Mouse (Mus musculus): ENCODE measurements at regions not wholly inside any gene's neighbourhood (a gene's known extent, or its start where the extent isn't known, plus 50 kb on each side); places are given as distances from the start of the nearest gene placed in this dataset.

DNA sequence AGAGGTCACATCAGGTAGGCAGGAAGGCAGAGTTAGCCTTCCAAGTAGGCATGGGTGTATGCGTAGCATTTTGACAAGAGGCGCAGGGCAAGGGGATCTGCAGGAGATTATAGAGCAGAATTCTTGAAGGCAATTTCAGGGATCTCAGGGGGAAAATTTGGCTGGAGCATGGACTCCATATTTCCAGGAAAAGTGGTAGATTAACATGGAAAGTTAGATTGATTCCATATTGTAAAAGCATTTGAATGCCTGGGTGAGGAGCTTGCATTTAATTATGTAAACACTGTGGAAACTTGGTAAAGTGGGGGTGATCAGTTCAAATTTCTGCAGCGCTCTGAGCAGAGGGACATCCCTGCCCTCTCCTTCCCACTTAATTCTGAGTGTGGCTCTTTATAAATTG lies 146.7 kb downstream of the Pax3 start:
- no peak for DNase-seq (ENCODE audit: low read depth)

DNA sequence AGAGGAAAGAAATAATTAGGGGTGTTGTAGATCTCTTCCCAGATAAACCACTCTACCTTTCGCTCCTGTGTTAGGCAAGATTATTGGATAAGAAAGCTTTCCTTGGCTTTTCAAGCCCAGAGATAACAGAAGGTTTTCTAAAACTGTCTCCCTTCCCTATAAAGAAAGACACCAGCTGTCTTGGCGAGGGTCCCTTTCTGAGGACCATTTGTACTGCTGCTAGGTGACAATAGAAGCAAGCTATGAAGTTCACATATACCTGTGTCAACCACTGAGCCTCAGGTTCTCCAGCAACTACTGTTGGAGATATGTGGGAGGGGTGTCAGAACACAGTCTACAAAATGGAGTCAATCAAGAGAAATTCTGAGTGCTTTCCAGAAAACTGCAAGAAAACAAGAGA lies 164.6 kb downstream of the Pax3 start:
- DNase-seq (ENCODE audit: low read depth) = no peak

DNA sequence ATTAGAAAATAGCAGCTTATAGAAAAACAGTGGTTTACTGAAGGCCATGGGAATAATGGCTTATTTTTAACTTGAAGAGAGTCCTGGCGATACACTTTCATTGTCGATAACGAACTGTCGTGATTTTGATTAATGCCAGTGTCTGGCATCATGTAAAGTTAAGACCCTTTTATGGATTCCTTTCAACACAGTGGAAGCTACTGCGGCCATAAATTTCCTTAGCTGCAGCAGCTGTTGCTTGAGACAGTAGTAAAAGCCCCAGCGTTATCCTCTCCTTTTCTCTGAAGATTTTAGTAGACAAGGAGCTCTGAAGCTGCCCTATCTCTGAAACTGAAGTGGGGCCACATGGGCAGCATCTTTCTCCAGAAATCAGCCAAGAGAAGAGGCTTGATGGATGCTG lies 175.2 kb downstream of the Pax3 start:
- DNase-seq (ENCODE audit: low read depth) = no peak

DNA sequence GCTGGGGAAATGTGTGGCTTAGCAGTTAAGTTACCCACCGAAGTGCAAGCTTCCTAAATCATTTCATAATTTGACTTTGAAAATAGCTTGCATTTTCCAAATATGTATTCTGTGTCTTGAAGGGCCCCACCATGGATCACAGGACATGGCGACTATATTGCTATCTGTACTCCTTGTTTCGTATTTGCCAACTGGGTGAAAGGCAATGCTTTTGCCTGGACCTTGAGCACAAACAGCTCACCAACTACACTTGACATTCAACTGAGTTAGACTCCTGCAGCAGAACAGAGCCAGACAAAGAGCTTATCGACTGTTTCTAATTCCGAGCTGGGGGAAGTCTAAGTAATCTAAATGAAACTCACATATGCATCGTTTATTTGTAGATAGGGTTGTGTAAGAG lies 175.9 kb downstream of the Pax3 start:
- DNase-seq (ENCODE audit: low read depth) = no peak

DNA sequence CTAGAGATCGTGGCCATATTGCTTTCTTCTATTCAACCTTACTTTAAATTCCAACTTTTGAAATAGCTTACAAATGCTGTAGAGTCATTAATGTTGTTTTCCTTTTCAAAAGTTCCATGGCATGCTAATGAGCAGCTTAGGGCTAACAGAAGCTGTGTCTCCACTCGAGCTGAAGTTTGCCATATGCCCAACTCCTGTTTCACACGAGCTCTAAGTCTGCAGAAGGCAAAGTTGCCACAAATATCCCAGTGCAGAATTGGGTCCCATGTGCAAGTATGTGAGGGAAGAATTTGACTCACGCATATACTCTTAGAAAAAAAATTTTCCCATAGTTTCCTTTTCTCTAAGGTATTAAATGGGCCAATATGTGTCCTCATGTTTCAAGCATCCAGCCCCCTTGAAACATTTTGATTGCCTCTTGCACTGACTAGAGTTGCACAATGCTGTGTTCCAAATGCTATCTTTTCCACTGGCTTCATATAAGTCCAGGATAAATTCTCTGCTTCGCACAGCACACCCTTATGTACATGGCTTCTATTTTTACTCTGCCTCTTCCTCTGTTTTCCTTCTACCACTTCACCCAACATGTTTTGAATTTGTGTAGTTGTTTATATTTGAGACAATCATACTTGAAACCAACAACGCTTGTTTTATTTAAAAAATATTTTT lies 178.9 kb downstream of the Pax3 start:
- no peak for DNase-seq (ENCODE audit: low read depth)

DNA sequence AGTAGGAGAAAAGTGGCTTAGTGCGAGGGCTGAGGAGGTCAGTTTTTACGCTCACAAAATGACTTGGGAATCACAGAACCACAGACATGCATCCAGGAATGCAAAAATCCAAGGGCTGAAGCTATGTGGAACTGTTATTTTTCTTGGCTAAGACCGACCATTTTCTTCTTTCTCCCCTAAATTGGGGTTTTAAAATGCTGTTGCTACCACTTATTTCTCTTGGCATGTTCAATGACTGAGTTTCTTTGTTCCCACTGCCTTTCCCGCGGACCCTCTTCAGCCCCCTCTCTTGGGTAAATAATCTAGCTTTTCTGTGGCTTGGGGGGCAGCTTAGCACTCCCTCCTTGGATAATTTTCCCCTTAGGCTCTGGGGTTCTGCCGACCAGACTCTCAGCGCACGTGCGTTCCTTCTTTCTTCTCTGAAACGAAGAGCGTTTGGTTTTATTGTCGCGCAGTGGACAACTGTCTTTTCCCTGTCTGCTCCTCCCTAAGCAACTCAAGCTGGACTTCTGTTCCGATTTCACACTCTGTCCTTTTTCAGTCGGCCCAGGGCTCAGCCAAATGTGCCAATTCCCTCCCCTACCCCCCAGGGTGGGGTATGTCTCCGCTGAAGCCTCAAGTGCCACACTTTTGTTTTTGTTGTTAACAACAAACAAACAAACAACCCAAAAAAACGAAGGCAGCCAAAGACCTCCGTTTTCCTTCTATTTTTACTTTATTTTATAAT lies 180.2 kb downstream of the Pax3 start:
- no peak for DNase-seq (ENCODE audit: low read depth)

DNA sequence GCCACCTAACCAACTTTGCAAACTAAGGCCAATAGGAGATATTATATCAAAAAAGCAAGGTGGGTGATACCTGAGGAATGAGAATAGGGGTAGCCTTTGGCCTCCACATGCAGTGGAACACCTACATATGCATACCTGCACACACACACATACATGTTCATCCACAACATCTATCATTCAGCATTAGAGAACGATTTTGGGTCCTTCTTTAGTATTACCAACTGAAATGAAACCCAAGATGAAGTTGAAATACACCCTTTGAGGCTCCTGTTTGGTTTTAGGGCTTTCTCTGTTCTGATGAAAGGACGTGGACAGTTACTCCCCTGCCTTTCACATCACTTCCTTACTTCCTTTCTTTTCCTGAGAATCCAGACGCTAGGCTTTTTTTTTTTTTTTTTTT lies 180.9 kb downstream of the Pax3 start:
- DNase-seq (ENCODE audit: low read depth) = no peak

DNA sequence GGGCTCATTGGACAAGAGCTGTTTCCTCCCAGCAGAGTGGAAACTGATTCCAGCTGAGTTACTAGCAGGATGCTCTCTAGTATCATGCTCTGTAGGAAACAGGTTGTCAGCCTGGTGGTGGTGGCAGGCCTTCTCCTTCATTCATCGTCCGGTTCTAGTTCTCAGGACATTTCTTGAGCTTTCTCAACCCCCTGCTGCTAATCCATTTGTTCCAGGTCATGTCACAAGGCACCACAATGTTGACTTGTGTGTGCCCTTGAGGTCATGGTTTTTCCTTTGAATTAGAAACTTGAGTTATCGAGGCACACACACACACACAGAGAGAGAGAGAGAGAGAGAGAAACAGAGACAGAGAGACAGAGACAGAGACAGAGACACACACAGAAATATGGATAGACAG lies 183.5 kb downstream of the Pax3 start:
- no peak for DNase-seq (ENCODE audit: low read depth)

DNA sequence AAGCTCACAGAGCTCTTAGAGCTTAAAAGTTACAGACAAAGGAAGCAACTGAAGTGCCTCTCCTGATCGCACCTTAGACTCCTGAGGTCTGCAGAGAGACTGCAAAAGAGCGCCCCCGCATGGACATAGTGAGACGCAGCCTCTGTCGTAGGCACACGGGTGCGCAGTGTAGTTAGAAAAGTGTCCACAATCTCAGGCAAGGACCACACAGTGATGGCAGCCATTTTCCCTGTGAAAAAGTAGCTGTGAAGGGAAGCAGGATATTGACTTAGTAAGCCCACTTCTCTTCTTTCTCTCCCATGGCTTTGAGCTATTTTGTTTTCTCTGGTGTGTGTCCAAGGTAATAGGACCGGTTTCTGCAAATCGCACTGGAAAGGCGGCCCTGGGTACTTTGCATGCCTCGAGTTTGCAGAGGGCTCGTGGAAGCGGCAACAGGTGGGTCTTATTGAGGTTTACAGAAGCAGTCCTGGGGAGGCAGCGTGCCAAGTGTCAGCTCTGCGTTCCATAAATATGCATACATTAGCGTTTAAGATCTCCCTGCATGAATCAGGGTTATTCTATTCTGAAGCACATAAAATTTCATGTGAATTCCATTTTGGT lies 188.0 kb downstream of the Pax3 start:
- no peak for DNase-seq (ENCODE audit: low read depth)

DNA sequence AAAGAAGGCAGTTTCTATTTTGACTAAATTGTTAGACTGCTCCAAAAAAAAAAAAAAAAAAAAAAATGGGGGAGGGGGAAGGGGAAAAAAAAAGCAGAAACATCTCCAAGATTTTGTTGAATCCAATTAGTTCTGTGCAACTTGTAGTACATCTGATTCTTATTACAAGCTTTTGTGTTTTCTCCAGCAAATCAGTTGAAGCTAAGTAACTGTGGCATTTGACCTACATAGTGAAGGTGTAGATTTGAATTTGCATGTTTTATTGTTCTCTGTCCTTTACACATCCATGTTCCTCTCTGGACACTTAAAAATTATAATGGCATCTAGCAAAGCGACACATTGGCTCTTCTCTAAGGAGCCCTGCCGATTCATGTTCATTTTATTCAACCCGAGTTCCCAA lies 192.6 kb downstream of the Pax3 start:
- no peak for DNase-seq (ENCODE audit: low read depth)

DNA sequence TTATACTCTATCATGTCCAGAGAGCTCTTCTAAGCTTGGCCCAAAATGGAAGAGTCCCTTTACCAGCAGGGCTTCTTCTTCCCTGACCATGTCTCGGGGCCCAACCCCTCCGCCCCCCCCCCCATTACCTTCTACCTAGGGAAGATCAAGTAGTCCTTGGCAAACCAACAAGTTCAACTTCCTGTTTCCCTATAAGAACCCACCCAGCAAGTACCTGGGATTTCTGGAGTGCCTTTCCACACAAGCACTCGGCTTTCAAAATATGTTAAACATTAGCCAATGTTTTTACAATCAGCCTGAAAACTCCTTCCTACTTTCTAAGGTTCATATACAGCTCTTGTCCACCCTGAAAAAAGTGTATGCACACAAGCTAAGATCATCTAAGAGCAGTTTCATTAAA lies 198.2 kb downstream of the Pax3 start:
- no peak for DNase-seq (ENCODE audit: low read depth)

DNA sequence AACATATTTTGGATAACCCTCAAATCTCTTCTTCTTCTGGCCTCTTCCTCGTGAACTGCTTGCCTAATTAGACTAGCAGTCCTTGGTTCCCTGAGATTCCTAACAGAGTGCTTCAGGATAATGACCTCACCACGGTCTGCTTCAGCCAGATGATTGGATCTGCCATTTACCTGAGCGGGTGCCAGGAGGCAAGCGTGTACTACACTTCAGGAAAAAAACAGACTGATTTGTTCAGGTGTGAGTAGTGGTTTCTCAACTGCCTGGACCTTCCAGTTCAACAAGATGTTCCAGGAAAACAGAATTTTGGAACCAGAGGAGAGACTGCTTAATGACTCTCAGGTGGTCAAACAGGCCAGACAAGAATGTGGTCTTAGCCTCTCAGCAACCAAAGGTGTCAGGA lies 215.4 kb downstream of the Pax3 start:
- DNase-seq (ENCODE audit: low read depth) = no peak

DNA sequence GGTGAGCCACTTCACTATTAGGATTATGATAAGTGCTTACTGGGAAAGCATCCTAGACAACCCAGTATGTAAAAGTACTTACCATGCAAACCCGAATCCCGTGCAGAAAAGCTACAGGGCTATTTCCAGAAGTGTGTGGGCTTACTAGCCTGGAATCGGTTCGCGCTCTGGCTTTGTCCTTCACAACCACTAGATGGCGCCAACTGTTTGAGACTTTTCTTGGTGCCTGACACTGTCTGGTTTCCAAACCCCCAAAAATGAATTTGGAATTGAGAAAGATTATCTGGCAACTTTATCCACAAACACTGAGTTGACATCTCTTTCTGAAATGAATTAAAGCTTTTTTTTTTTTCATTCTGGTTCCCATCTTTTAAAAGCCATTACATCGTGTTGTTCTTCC lies 218.2 kb downstream of the Pax3 start:
- peak; percentile 13 for DNase-seq (ENCODE audit: low read depth)

DNA sequence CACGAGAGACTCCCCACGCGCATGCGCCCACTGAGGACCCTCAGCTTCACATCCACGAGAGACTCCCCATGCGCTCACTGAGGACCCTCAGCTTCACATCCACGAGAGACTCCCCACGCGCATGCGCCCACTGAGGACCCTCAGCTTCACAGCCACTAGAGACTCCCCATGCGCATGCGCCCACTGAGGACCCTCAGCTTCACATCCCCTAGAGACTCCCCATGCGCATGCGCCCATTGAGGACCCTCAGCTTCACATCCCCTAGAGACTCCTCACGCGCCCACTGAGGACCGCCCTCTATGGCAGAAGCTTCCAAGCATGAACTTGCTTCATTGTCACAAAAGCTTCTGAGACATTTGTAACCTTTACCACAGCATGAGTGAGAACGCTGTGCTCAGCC lies 221.0 kb downstream of the Pax3 start:
- no peak for DNase-seq (ENCODE audit: low read depth)

DNA sequence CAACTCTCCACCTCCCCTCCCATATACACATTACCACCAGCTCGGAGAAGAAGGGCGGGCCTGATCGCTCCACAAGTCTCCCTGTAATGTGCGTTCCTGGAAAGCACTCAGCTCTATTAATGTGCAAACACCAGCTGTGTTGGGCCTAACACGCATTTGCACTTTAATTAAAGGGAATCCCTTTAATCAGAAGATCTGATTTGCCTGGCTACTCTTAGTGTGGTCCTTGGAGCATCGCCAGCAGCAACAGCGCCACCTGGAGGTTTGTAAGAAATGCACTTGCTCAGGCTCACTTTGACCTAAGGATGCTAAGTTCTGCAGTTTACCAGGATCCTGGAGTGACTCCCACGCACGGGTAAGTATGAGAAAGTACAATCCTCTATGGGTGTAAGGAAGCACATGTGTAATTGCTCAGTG lies 224.6 kb downstream of the Pax3 start:
- peak; percentile 11 for DNase-seq (ENCODE audit: low read depth)

DNA sequence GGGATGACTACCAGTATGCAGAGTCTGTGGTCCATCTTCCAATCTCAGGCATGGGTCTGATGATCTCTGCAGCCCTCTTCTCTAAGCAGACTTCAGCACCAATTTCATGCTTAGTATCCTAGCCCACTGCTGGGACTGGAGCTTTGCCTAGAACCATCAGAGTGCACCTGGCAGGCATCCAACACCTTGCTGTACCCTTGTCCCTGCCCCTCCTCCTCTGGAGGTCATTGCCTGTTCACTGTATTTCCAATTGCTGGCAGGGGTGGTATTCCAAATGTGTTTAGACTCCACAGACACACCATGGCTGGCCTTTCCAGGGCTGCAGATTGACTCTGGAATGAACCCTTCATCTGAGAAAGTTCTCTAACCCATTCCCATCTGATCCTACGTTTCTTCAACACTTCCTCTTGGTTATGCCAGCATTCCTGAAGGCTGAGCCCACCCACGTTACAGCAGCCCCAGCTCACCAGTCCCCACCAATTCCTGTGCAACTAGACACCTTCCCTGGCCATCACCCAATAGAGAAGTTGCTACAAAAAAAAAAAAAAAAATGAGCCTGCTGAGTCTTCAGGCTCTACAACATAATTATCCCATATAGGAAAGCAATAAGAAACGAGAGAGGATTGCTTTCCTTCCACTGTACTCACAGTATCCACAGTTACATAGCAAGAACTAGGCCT lies 232.1 kb downstream of the Pax3 start:
- DNase-seq (ENCODE audit: low read depth) = no peak

DNA sequence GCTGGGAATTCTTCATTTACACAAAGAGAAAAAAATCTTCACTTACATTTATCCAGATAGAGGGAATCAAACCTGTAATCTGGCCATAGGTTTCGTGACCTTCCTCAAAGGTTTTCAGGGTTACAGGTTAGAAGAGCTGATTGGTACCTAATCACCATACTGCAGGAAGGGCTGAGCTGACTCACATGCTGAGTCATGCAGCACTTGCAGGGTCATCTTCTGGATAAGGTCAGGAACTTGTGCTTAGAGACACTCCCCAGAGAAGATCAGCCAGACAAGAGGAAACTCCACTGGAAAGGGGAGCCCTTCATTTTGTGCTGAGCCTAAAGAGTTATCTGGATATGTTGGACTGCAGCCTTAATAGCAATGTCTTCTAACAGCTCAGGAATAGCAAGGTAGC lies 237.6 kb downstream of the Pax3 start:
- no peak for DNase-seq (ENCODE audit: low read depth)

DNA sequence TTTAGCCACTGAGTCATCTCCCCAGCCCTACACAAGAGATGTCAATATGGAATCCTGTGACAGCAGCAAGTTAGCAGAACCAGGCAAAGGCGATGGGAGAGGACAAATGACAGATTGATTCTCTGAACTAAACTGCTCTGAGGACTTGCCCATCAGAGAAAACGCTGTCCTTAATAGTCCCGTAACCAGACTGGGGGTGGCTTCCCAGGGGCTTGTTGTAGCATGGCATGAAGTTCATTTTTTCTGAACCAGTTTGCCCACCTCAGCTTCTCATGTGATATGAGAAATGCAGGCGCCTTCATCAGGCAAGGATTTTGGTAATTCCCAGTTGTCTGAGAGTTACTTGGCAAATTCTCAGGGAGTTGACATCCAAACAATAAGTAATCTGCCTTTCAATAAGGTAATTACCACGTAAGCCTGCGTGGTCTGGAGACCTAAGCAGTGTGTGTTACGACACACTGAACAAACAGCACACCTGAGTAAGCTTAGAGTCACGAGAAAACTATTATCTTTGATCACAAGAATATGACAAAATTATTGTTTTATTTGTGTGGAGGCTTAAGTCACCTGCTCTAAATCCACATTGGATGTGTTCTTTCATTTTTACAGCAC lies 239.7 kb downstream of the Pax3 start:
- DNase-seq (ENCODE audit: low read depth) = no peak

DNA sequence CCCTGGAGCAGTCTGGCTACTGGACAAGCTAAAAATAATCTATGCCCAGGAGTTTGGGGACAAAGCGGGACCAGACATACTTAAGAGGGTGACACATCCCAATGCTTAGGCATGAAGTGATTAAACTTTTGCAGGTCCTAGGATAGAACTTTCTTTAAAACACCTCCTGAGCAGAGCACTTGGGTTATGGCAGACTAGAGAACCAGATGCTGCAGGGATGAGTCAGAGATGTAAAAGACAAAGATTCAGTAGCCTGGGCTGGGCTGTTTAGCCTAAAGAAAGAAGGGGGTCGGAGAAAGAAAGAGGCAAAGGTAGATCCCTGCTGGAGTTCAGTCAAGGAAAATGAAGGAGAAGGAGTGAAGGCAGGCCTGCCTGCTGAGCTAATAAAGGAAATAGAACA lies 249.0 kb downstream of the Pax3 start:
- no peak for DNase-seq (ENCODE audit: low read depth)

DNA sequence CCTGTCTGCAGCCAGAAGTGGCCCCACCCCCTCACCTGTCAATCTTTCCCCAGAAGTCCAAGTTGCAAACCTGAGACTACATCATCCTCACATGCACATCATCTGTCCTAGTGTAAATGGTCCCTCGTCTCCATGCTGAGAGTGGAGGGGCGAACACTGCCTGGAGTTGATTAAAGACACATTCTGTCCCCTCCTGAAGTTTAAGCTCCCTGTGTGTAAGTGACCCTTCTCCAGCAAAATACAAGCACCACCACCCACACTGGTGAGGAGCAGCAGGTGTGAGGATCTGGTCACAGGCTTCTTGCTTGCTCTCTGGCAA lies 252.6 kb downstream of the Pax3 start:
- DNase-seq (ENCODE audit: low read depth) = no peak

DNA sequence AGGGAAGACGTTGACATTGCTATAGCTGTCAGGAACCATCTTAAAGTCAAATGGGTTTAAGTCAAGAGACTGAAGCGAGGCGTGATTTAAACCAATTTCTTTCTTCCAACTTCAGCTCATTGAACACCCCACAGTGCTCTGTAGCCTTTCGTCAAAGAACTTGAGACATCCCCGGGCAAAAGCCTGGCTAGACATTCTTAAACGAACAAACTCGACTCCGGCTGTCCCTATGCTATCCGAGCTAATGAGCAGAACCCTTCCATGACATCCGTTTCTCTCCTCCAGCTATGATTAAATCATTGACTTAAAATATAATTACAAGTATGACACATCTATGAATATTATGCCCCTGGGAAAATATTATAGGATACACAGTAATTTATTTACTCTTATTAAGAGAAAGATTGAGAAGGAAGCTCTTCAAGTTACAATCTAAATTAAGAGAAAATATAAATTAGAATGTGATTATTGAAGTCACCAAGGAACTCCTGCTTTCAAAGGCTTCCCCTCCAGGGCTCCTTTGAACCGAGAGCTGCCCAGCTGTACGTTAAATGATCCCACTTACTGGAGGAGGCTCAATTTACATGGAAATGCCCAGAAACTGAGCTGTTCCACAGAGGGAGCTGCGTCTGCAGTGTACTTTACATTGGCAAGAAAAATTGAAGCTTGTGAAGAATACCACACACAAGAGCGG lies 253.2 kb downstream of the Pax3 start:
- no peak for DNase-seq (ENCODE audit: low read depth)

DNA sequence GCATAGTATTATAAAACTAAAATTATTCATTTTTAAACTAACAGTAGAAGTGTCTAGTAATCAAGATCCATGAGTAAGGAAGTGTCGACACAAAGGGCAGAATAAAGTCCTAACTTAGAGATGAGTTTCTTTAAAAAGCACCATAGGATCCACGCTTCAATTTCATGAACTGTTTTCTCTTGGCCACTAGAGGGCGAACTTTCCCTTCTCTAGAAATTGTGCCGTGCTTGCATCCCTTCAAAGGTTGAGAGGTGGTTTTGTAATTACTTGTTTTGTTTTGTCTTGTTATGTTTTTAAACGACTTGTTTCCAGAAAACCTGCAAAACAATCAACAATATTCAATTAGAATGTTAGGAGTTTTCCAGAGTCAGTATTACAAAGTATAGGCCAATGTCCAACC lies 253.8 kb downstream of the Pax3 start:
- peak; percentile 4 for DNase-seq (ENCODE audit: low read depth)
